Mouse (Mus musculus) bone marrow, adult 2 months (tissue): ENCODE data around the gene BC107364.
"Not testable (repeated sequence)": the region's sequence is repeated elsewhere in the genome, so short reads cannot be mapped to it uniquely, and the experiment has no call there.

Experiments
- CTCF ChIP-seq: fragments of 200-500 bp; IDR thresholded peaks from 2 replicates; pipeline ENCODE4 v1.5.1; 2011; ENCODE audit warnings: low read length, control low read depth; ENCODE audit not compliant: control insufficient read depth, insufficient read depth
- POLR2A ChIP-seq: fragments of 200-500 bp; IDR thresholded peaks from 2 replicates; pipeline ENCODE4 v1.6.1; 2011; ENCODE audit warnings: low read depth, mild to moderate bottlenecking, control low read depth, low read length, borderline replicate concordance; ENCODE audit not compliant: control insufficient read depth

DNA sequence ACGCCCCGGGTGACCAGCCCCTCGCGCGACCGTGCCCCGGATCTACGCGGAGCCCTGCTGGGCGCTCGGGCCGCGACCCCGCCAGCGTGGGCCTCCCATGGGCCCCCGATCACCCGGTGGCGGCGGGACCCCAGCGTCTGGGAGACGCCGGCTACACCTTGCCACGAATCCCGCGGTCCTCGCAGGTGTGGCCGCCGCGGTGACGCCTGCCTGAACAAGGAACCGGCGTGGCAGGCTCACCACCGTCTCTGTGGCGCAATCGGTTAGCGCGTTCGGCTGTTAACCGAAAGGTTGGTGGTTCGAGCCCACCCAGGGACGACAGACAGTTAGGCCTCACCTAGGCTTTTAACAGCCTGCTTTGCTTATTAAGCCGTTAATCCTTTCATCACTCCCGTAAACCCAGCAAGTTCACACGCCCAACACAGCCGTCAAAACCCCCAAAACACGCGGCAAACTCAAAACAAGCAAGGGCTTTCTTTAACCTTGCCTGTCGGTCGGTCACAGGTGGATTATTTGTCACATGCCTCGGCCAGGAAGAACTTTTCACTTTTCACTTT lies 847 bp downstream of the BC107364 start:
- TF ChIP-seq CTCF, POLR2A: not testable (repeated sequence)
